Mouse (Mus musculus) neural tube, embryonic 15.5 days (tissue): Measurements from ENCODE around the gene Cttnbp2. TPM values are rescaled to one million over a fixed set of nuclear protein-coding genes. Genes with fewer than 3 reads are reported as not detected.

Source experiments
- ATAC-seq: fragments of 200-750 bp; cut with Nextera tagmentation; 2 replicates; pipeline ENCODE4 v1.8.0; 2017; ENCODE audit warnings: mild to moderate bottlenecking, moderate TSS enrichment, moderate library complexity; ENCODE audit not compliant: low FRiP score
- H3K27ac ChIP-seq: fragments of 300-500 bp; sonication (generic); replicated peaks from 2 replicates; pipeline ENCODE4 v1.5.1; 2015; ENCODE audit warnings: mild to moderate bottlenecking, inconsistent platforms
- H3K27me3 ChIP-seq: fragments of 300-500 bp; sonication (generic); replicated peaks from 2 replicates; pipeline ENCODE4 v1.6.1; 2015; ENCODE audit warnings: inconsistent platforms
- H3K36me3 ChIP-seq: fragments of 300-500 bp; sonication (generic); 2 replicates; pipeline ENCODE4 v1.6.1; 2015; ENCODE audit warnings: inconsistent platforms
- H3K4me1 ChIP-seq: fragments of 300-500 bp; sonication (generic); 2 replicates; pipeline ENCODE4 v1.6.1; 2015; ENCODE audit warnings: inconsistent platforms
- H3K4me2 ChIP-seq: fragments of 300-500 bp; sonication (generic); 2 replicates; pipeline ENCODE4 v1.6.1; 2015; ENCODE audit warnings: inconsistent platforms, mild to moderate bottlenecking, moderate library complexity
- H3K4me3 ChIP-seq: fragments of 300-500 bp; sonication (generic); replicated peaks from 2 replicates; pipeline ENCODE4 v1.5.1; 2015; ENCODE audit warnings: mild to moderate bottlenecking, inconsistent platforms
- H3K9ac ChIP-seq: fragments of 300-500 bp; sonication (generic); replicated peaks from 2 replicates; pipeline ENCODE4 v1.6.1; 2015; ENCODE audit warnings: mild to moderate bottlenecking, inconsistent platforms
- H3K9me3 ChIP-seq: fragments of 300-500 bp; sonication (generic); replicated peaks from 2 replicates; pipeline ENCODE4 v1.6.1; 2016; ENCODE audit warnings: inconsistent platforms
- WGBS: fragments of 180-500 bp; shearing (Covaris S2); methylation state at CpG from one replicate; pipeline ENCODE4 v1.1.7; 2015; ENCODE audit warnings: mixed read lengths; 5-methylcytosine and 5-hydroxymethylcytosine counted together
- microRNA-seq: library from miRNA; unstranded; fragments of <30 nt; microRNA quantifications from one replicate; pipeline ENCODE4, GENCODE M21; 2017
- polyA plus RNA-seq: library from polyadenylated mRNA; unstranded; fragments of >200 nt; fragmentation: Nextera tagmentation; extraction: Ambion mirVana; gene quantifications from 2 replicates; pipeline ENCODE4 v1.2.1, GENCODE M21; 2015

Cttnbp2 gene
- polyA plus RNA-seq, 1 experiment from 2014 or later = 58.6 TPM

DNA sequence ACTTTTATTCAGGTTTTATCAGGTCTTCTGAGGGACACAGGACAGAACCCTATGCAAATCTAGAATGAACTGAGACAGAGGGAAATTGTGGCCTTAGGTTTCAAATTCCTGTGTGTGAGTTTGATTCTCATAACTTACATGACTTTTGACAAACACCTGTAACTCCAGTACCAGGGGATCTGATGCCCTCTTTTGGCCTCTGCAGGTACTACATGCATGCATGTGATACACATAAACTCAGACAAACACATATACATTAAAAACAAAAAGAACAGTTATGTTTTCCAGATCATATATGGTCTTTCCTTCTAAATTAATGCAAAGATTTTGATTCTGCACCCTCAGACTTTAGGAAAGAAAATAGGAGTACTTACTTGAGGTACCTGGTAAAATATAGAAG is 153.7 kb downstream of the Cttnbp2 start:
- Histone ChIP-seq H3K4me3 (no peak overlapping the region), H3K36me3 (0 out of 2 replicates have a peak, but pooled peaks cover 2% of the 10 kb centered on the region), H3K4me1 (no peaks in the 10 kb centered on the region), H3K4me2 (no peak overlapping the region), H3K27me3 (no peaks in the 10 kb centered on the region), H3K9ac (no peak overlapping the region), H3K27ac (no peak overlapping the region), H3K9me3 (no peaks in the 10 kb centered on the region)
- ATAC-seq = no peak

DNA sequence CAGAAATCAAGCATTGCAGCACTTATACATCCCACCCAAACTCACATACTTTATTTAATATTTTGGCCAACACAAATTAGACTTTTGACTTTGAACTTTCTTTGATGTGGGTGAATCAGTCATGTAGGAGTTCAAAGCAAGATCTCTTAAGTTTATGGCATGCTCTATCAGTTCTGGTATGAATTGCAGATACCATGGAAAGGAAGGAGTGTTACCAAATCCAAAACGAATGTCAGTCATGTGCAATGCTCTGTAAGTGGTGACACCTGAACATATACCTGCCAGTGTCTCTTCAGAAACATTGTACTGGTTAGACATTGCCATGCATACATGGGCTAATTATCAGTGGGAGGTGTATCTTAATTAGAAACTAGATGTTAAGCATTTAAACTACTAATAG is 154.5 kb downstream of the Cttnbp2 start:
- WGBS = 69% methylated on average over 1 of the region's 1 CpGs
- no peak overlapping the region for H3K9ac ChIP-seq
- no peak for ATAC-seq

DNA sequence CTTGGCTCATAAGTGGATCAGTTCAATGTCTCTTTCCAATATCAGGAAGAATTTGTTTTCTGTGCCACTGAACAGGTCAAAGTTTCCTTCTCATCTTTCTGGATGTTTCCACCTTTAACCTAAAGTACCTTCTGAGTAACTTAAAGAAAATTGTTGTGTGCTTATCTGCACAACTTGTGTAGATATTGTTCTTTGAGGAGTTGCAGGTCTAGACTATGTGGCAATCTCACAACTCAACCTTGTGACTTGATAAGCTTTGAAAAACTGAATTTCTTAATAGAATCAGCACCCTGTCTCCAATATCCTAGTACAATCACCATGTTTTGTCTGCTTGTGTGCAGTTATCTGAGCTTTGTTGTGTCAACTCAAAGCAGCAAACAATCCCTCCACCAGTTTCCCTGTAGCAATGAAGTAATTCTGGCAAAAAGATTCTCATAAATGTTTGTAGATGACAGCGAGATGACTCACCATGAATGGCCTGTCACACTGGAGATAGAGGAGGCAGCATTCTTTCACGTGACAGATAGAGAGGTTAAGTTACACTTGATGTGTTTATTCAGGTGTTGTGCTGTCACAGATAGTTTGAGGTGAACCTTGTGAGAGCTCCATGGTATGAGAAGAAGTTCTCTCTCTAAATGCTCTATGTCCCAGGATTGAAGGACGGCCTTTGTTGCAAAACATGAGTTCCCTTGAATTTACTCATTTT is 165.3 kb downstream of the Cttnbp2 start:
- Histone ChIP-seq H3K4me1 (no peaks in the 10 kb centered on the region), H3K27me3 (no peaks in the 10 kb centered on the region), H3K27ac (no peak overlapping the region), H3K9me3 (no peaks in the 10 kb centered on the region), H3K36me3 (no peaks in the 10 kb centered on the region), H3K4me3 (no peak overlapping the region), H3K9ac (no peak overlapping the region), H3K4me2 (no peak overlapping the region)
- WGBS = 82% methylated on average over 3 of the region's 3 CpGs
- ATAC-seq = no peak

More for the DNA sequence above, 154.5 kb downstream of the Cttnbp2 start:
- no peaks in the 10 kb centered on the region for H3K27me3 ChIP-seq
- H3K27ac ChIP-seq = no peak overlapping the region
- H3K4me1 ChIP-seq = no peaks in the 10 kb centered on the region
- 0 out of 2 replicates have a peak, but pooled peaks cover under 1% of the 10 kb centered on the region for H3K36me3 ChIP-seq
- no peak overlapping the region for H3K4me2 ChIP-seq
- H3K9me3 ChIP-seq = no peaks in the 10 kb centered on the region
- H3K4me3 ChIP-seq = no peak overlapping the region

DNA sequence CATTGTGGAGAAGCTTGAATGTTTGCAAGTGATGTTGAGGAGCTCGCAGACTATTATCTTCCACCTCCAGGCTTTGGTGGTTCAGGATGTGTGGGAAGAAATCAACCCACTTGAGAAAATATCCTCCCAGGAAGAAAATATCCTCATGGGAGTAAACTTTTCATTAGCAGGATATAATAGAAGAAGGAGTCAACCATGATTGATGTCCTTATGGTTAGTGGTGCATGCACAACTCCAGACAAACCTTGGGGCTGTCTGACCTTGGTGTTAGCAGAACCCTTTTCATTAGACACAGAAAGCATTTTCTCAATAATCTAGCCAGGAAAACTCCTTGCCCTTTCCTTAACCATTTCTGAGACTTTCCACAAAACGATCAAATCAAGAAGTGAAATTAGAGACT is 170.4 kb downstream of the Cttnbp2 start:
- no peak overlapping the region for H3K9ac ChIP-seq
- no peak for ATAC-seq
- H3K36me3 ChIP-seq = no peaks in the 10 kb centered on the region
- H3K4me2 ChIP-seq = no peak overlapping the region
- H3K4me1 ChIP-seq = no peaks in the 10 kb centered on the region
- H3K27me3 ChIP-seq = no peaks in the 10 kb centered on the region
- H3K27ac ChIP-seq = no peak overlapping the region
- no peaks in the 10 kb centered on the region for H3K9me3 ChIP-seq
- WGBS = 95% methylated on average over 2 of the region's 2 CpGs
- H3K4me3 ChIP-seq = no peak overlapping the region

GRCm38 (mm10) chr6:18338307-18338706 is 176.3 kb downstream of the Cttnbp2 start:
- Histone ChIP-seq H3K36me3 (no peaks in the 10 kb centered on the region), H3K9ac (no peak overlapping the region), H3K27ac (no peak overlapping the region), H3K4me1 (no peaks in the 10 kb centered on the region), H3K4me2 (no peak overlapping the region), H3K27me3 (no peaks in the 10 kb centered on the region), H3K4me3 (no peak overlapping the region), H3K9me3 (no peaks in the 10 kb centered on the region)
- no peak for ATAC-seq

GRCm38 (mm10) chr6:18335393-18335792 is 179.2 kb downstream of the Cttnbp2 start:
- Histone ChIP-seq H3K27ac (no peak overlapping the region), H3K27me3 (no peaks in the 10 kb centered on the region), H3K36me3 (no peaks in the 10 kb centered on the region), H3K4me2 (no peak overlapping the region), H3K4me3 (no peak overlapping the region), H3K9me3 (no peaks in the 10 kb centered on the region), H3K9ac (no peak overlapping the region), H3K4me1 (no peaks in the 10 kb centered on the region)
- 90% methylated on average over 3 of the region's 3 CpGs for WGBS
- no peak for ATAC-seq

DNA sequence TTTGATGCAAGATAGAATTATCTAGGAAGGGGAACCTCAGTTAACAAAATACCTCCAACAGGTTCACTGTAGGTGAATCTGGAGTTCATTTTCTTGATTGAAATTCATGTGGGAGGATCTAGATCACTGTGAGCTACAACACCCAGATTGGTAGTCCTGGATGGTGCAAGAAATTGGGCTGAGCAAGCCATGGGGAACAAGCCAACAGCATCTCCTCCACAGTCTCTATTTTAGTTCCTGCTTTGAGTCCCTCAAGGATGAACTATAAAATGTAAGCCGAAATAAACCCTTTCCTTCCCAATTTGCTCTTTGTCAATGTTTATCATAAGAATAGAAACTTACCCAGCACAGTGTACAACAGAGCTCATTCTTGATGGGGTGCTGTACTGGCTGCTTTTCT is 191.7 kb downstream of the Cttnbp2 start:
- no peak for ATAC-seq

More for the DNA sequence above, 191.7 kb downstream of the Cttnbp2 start:
- no peaks in the 10 kb centered on the region for H3K4me1 ChIP-seq
- no peaks in the 10 kb centered on the region for H3K27me3 ChIP-seq
- no peaks in the 10 kb centered on the region for H3K36me3 ChIP-seq
- H3K9ac ChIP-seq = no peak overlapping the region
- H3K4me3 ChIP-seq = no peak overlapping the region
- WGBS = 92% methylated on average over 1 of the region's 1 CpGs
- H3K9me3 ChIP-seq = no peaks in the 10 kb centered on the region
- H3K4me2 ChIP-seq = no peak overlapping the region
- H3K27ac ChIP-seq = no peak overlapping the region

Small RNA genes lying within 50 kb of the gene (microRNA-seq; reads per million reads assigned to microRNA genes)
- gene Gm26233 = not detected
